Mouse (Mus musculus) right cerebral cortex, postnatal 25 days (tissue): ENCODE measurements at regions not wholly inside any gene's neighbourhood (a gene's known extent, or its start where the extent isn't known, plus 50 kb on each side); places are given as distances from the start of the nearest gene placed in this dataset.

ENCODE experiments used
- DNase-seq: peaks from one replicate; pipeline ENCODE4 v3.0.0; 2022

GRCm38 (mm10) chr5:83091483-83091882 is 263.5 kb downstream of the Tecrl start:
- no peak for DNase-seq

- peak; percentile 36 for DNase-seq
Observed at GRCm38 (mm10) chr5:83054819-83055218, 300.2 kb downstream of the Tecrl start.

- no peak for DNase-seq
Observed at GRCm38 (mm10) chr5:83047214-83047613, 307.8 kb downstream of the Tecrl start.

GRCm38 (mm10) chr5:83029703-83030102 is 325.3 kb downstream of the Tecrl start:
- no peak for DNase-seq

- DNase-seq: no peak
Observed at GRCm38 (mm10) chr5:83006038-83006437, 349.0 kb downstream of the Tecrl start.

GRCm38 (mm10) chr5:82989056-82989455 is 365.9 kb downstream of the Tecrl start:
- DNase-seq: no peak

GRCm38 (mm10) chr5:82969315-82969714 is 385.7 kb downstream of the Tecrl start:
- DNase-seq: no peak

- DNase-seq: no peak
Observed at GRCm38 (mm10) chr5:82966824-82967223, 388.2 kb downstream of the Tecrl start.

- peak; percentile 14 for DNase-seq
Observed at GRCm38 (mm10) chr5:82966180-82966579, 388.8 kb downstream of the Tecrl start.

GRCm38 (mm10) chr5:82964513-82964912 is 390.5 kb downstream of the Tecrl start:
- DNase-seq: no peak

- DNase-seq: no peak
Observed at GRCm38 (mm10) chr5:82956012-82956411, 399.0 kb downstream of the Tecrl start.

- no peak for DNase-seq
Observed at GRCm38 (mm10) chr5:82947060-82947459, 407.9 kb downstream of the Tecrl start.

- DNase-seq: no peak
Observed at GRCm38 (mm10) chr5:82939786-82940185, 415.2 kb downstream of the Tecrl start.

- DNase-seq: peak; percentile 38
Observed at GRCm38 (mm10) chr5:82899347-82899746, 455.6 kb downstream of the Tecrl start.

GRCm38 (mm10) chr5:82898912-82899311 is 456.1 kb downstream of the Tecrl start:
- peak; percentile 7 for DNase-seq

GRCm38 (mm10) chr5:82898389-82898788 is 456.6 kb downstream of the Tecrl start:
- peak; percentile 23 for DNase-seq

GRCm38 (mm10) chr5:82869264-82869663 is 485.7 kb downstream of the Tecrl start:
- DNase-seq: no peak

GRCm38 (mm10) chr5:82864347-82864746 is 490.6 kb downstream of the Tecrl start:
- DNase-seq: no peak

- DNase-seq: no peak
Observed at GRCm38 (mm10) chr5:82825327-82825726, 529.7 kb downstream of the Tecrl start.

GRCm38 (mm10) chr5:82793197-82793596 is 561.8 kb downstream of the Tecrl start:
- DNase-seq: no peak
